Mouse (Mus musculus): ENCODE measurements around the gene Rpl4. TPM values are rescaled to one million over a fixed set of nuclear protein-coding genes. Genes with fewer than 3 reads are reported as not detected.
"Not testable (repeated sequence)": the region's sequence is repeated elsewhere in the genome, so short reads cannot be mapped to it uniquely, and the experiment has no call there.

Rpl4 gene
- total RNA-seq, 2 experiments from 2014 or later, result 513 to 558 TPM

GRCm38 (mm10) chr9:64195554-64195953 lies 22.4 kb downstream of the Rpl4 start:
- DNase-seq (ENCODE audit: low spot score in 2 of 2), result peak; percentile 36 to 58

DNA sequence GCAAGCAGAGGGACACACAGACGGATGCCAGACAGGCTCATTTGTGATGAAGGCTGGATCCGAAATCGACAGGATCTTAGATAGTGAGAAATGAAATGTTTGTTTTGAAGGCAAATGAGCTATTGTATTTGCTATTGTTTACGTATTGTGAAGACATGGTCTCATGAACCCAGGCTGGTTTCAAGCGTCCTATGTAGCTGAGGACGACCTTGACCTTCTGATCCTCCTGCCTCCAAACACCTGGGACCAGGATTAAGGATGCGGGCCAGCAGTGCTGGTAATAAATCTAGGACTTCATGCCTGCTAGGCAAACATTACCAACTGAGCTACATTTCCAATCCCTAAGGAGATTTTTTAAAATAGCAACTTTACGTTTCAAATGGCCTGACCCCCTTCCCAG lies 24.3 kb downstream of the Rpl4 start:
- no peak for DNase-seq (ENCODE audit: low spot score in 2 of 2)

GRCm38 (mm10) chr9:64198068-64198762 lies 25.0 kb downstream of the Rpl4 start:
- DNase-seq (ENCODE audit: low spot score in 2 of 2), result no peak

GRCm38 (mm10) chr9:64198763-64199418 lies 25.7 kb downstream of the Rpl4 start:
- DNase-seq (ENCODE audit: low spot score in 2 of 2), result not testable (repeated sequence)

DNA sequence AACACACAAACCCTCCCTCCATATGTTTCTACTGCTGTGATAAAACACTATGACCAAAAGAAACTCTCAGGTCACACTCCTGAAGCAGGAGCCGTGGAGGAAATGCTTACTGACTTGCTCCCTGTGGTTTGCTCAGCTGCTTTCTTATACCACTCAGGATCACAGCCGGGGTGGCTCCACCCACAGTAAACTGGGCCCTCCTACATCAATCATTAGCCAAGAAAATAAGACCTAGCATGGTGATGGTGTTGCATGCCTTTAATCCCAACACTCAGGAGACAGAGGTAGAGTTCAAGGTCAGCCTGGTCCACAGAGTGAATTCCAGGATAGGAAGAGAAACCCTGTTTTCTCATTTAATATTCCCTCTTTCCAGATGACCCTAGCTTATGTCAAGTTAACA lies 26.7 kb downstream of the Rpl4 start:
- no peak for DNase-seq (ENCODE audit: low spot score in 2 of 2)

- no peak for DNase-seq (ENCODE audit: low spot score in 2 of 2)
Measured at GRCm38 (mm10) chr9:64202331-64202730, 29.2 kb downstream of the Rpl4 start.

DNA sequence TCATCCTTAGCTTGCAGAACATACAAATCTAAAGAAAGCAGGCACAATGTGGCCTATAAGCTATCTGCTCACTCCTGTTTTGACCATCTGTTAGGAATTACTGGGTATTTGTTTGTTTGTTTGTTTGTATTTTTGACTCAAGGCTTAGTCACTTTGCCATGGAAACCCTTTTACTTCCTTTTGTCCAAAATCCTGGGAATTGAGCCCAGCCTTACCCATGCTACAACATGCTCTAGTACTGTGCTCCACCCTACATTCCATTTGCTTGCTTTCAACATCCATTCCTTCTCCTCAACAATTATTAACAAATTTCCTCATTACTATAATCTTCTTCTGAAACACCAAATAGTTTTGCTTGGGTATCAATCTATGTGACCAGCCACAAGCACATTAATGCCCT lies 29.7 kb downstream of the Rpl4 start:
- DNase-seq (ENCODE audit: low spot score in 2 of 2), result no peak

- DNase-seq (ENCODE audit: low spot score in 2 of 2), result no peak
Measured at GRCm38 (mm10) chr9:64207509-64208084, 34.4 kb downstream of the Rpl4 start.

DNA sequence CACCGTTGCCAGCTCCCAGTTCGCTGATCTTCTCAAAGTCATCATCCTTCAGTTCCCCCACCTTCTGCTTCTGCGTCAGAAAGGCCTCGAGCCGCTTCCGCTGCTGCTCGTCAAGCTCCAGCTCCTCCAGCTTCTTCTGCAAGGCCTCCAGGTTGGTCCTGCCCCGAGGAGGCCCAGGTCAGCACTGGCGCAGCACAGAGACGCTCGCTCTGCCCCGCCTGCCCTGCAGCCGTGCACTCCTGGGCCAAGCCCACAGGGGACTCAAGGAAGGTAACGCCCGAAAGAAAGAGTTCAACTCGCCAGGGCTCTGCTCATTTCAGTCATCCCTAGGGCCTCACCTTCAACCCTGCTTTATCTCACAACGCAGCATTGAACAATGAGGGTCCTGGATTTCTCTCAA lies 41.3 kb downstream of the Rpl4 start:
- DNase-seq (ENCODE audit: low spot score in 2 of 2), result no peak

DNA sequence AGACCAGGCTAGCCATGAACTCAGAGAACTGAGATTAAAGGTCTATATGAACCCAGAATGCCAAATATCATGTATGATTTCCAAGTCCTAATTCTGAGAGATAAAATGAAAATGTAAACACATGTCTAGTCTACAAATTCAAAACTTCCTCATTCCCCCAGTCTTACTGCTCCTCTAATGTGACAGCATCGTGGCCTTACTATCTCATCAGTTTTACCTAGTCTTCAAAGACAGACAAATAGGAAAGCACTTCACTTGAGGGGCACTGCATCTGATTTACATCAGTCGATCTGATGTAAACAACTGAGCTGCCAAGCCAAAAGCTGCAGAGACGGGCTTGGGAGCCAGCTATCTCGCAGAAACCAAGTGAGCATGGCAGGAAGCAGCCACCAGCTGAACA lies 42.9 kb downstream of the Rpl4 start:
- no peak for DNase-seq (ENCODE audit: low spot score in 2 of 2)

- no peak for DNase-seq (ENCODE audit: low spot score in 2 of 2)
Measured at GRCm38 (mm10) chr9:64216641-64217040, 43.5 kb downstream of the Rpl4 start.

DNA sequence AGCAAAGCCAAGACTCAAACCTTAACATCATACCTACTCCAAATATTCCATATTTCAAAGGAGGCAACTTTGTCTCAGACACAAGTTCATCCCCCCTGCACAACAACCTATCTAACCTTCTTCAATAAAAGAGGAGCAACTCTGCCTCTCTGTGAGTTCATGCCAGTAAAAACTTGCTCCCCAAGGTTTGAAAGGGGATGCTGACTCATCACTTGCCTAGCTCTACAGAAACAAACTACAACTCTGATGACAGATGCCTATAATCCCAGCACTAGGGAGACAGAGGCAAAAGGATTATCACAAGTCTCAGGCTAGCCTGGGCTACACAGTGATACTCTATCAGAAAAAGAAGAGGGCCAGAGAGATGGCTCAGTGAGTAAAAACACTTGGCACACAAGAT lies 44.7 kb downstream of the Rpl4 start:
- no peak for DNase-seq (ENCODE audit: low spot score in 2 of 2)

- DNase-seq (ENCODE audit: low spot score in 2 of 2), result no peak
Measured at GRCm38 (mm10) chr9:64219305-64219704, 46.1 kb downstream of the Rpl4 start.

DNA sequence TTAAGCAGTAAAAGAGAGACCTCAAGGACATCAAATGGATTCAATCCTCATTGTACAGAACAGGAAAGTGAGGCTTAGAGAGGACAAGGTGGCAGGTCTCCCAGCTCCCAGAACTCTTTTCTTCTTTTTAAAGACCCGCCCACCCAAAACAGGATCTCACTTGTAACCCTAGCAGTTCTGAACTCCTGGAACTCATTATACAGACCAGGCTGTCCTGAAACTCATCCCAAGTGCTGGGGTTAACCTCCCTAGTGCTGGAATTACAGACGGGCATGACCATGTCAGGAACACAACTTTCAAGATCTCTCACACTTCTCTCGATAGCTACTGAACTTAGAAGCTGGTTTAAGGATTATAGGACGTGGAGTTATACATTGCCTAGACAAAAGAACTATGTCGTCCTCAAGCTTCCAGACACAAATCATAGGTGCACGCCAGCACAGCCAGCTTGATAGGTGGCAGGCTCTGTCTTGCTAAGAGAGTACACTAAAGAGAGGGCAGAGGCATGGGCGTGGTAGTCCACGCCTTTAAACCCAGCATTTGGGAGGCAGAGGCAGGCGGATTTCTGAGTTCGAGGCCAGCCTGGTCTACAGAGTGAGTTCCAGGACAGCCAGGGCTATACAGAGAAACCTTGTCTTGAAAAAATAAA lies 46.7 kb downstream of the Rpl4 start:
- no peak for DNase-seq (ENCODE audit: low spot score in 2 of 2)

DNA sequence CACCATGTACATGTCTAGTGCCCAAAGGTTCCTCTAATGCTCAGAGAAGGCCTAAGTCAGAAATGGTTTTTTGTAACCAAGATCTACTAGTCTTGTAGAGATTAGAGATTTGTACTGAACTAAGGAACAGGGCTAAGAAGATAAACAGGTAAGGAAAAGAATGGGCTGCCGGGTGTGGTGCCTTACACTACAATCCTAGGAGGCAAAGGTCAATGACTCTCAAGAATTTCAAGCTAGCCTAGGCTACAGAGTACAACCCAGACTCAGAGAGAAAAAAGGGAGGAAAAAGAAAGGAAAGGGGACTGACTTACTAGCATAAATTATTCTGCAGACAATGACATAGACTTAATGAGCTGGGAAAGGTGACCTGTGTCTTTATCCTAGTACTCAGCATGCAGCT lies 47.4 kb downstream of the Rpl4 start:
- DNase-seq (ENCODE audit: low spot score in 2 of 2), result no peak

GRCm38 (mm10) chr9:64221480-64221879 lies 48.3 kb downstream of the Rpl4 start:
- DNase-seq (ENCODE audit: low spot score in 2 of 2), result peak in 1 of 2 experiments; percentile 33

DNA sequence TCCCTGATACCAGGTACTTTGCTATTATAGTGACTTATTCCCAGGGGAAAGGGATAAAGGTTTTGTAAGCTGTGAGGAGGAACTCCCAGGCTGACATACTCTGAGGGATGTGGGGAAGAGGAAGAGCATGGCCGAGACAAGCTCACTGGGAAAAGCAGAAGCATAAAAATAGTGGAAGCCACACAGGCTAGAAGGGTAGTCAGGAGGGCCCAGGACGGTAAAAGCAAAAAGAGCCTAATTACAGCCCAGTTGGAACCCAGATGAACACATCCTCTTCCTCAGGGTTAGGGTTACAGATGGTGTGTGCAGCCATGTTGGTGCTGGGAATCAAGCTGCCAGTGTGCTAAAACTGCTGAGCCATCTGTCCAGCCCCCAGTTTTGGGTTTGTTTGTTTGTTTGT lies 48.9 kb downstream of the Rpl4 start:
- no peak for DNase-seq (ENCODE audit: low spot score in 2 of 2)

- no peak for DNase-seq (ENCODE audit: low spot score in 2 of 2)
Measured at GRCm38 (mm10) chr9:64225805-64226204, 52.6 kb downstream of the Rpl4 start.

DNA sequence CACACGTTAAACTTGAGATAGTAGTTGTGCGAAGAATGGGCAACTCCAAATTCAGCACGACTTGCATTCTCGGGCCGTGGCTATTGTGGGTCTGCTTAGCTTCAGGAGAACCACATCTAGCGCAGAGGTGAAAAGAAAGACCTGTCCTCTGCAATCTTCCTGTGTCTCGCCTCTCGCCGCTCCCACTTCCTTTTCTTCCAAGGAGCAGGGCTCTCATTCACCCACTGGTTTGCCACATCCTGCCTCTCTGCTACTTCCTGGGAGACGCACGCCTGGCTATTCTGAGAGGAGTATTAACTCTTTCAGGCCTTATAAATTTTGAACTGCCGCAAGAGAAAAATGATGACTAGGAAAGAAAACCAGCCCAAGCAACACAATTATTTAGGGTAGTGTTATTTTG lies 54.6 kb downstream of the Rpl4 start:
- no peak for DNase-seq (ENCODE audit: low spot score in 2 of 2)
